Mouse (Mus musculus) thymus, postnatal 10 days (tissue): ENCODE data around the gene Ankrd11.

Source experiments
- DNase-seq, 2 experiments: peaks; one replicate each; pipeline ENCODE4 v3.0.0; 2021; ENCODE audit warnings: low spot score in 2 of 2

Ankrd11 gene

DNA sequence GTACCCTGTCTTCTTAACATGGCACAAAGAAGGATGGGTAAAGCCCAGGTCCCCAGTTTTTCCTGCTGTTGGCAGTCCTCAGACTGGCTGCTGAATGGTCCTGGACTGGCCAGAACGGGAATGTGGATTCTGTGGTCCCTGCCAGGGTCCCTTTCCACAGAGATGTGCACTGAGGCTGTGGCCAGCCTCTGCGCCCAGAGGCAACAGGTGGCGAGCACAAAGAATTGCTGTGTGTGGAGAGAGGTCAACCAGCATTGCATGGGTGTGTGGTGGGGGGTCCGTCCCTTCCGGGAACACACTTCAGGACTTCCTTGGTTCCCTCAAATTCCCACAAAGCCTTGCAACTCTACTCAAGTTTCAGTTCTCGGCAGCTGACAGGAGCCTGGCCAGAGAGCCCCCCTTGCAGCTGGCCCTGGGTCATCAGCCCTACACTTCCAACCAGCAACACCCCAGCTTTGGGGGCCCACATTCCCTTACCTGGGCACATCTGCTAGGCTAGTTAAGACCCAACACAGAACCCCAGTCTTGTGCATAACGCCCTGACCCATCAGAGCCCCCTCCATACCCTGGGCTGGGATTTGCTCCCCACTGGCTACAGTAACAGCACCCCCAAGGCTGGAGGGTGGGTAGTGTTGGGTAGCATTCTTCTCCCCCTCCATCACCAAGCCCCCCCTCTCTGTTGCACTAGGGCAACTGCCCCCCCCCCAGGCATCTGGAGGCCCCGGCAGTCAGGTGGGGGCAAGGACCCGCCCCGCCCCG is 192.7 kb downstream of the Ankrd11 start:
- no peak for DNase-seq

GRCm38 (mm10) chr8:122847829-122848561 is 194.1 kb downstream of the Ankrd11 start, which contains the start of gene Cdh15:
Cdh15 (plus strand) TSS chr8:122847966.
- DNase-seq, result peak; percentile 29 to 55

- DNase-seq, result no peak
Measured at GRCm38 (mm10) chr8:122845662-122846061, 196.4 kb downstream of the Ankrd11 start.

DNA sequence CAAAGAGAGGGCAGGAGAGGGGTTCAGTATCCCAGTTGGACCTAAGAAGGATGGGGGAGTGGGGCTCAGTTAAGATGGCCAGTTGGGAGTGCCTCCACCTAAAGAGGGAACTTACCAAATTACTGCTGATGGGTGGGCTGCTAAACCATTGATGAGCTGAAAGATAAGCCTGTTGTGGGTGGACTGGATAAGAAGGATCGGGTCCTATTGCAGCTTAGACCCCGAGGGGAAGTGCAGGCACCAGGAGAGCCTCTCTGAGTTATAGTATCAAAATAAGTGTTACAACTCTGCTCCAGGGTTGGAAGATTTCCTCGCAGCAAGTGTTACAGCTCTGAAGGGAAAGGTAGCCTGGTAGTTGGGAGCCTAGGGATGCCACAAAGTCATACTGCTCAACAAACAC is 197.9 kb downstream of the Ankrd11 start:
- DNase-seq, result no peak

- DNase-seq, result no peak
Measured at GRCm38 (mm10) chr8:122836696-122837095, 205.4 kb downstream of the Ankrd11 start.

- DNase-seq, result no peak
Measured at GRCm38 (mm10) chr8:122836199-122836598, 205.9 kb downstream of the Ankrd11 start.

DNA sequence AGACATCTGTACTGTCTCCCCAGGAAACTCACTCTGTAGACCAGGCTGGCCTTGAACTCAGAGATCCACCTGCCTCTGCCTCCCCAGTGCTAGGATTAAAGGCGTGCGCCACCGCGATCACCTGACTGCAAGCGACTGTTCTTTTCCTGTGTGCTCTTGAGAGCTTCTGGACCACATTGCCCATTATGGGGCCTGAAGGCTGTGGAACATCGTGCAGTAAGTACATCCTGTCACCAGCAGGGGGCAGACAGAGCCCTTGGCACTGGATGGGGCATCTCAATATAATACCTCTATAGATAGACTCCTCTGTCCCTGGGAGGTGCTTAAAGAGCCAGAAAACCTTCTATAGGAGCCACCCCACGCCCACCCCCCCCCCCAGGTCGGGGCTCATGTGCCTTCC is 207.1 kb downstream of the Ankrd11 start:
- DNase-seq, result peak; percentile 50 to 80

DNA sequence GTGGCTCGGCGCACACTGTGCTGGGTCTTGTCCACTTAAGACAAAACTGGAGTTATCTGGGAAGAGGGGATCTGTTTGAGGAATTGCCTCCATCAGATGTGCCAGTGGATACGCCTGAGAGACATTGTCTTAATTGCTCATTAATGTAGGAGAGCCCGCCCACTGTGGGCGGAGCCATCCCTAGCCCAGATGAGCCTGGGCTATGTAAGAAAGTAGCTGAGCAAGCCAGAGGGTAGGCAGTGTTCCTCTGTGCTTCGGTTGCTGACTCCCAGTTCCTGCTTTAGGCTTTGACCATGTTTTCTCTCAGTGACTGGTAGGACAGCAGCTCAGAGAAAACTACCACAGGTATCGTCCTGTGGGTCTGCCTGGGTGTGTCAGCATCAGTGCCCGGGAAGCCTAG is 207.7 kb downstream of the Ankrd11 start:
- no peak for DNase-seq
